Mouse (Mus musculus) induced T-regulatory cell, adult 2 months (primary cell): ENCODE results near the gene Fgfr2.

Source experiments
- DNase-seq: peaks from one replicate; pipeline ENCODE4 v3.0.0-alpha.2; 2012; ENCODE audit warnings: low read depth

The Fgfr2 gene

DNA sequence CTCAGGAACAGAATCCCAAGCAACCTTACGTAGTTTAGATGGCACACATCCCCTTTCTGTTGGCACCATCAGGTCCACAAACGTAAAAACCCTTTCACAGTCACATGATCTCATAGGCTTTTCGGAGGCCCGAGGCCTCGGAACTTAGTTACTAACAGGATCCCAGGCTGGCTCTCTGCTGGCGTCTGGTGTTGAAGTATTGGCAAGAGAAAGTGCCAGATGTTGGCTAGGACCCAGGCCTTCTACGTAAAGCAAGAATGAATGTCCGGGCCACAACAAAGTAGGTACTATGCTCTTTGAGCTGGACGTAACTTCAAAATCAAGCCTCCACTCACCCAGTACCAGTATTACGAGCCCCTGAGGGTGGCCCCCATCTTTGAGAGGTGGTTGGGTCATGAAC lies 909.1 kb downstream of the Fgfr2 start:
- no peak for DNase-seq

- peak; percentile 28 for DNase-seq
These were observed 909.7 kb downstream of the Fgfr2 start for GRCm38 (mm10) chr7:132213460-132213859.

GRCm38 (mm10) chr7:132211920-132212701 lies 911.0 kb downstream of the Fgfr2 start:
- DNase-seq: no peak

DNA sequence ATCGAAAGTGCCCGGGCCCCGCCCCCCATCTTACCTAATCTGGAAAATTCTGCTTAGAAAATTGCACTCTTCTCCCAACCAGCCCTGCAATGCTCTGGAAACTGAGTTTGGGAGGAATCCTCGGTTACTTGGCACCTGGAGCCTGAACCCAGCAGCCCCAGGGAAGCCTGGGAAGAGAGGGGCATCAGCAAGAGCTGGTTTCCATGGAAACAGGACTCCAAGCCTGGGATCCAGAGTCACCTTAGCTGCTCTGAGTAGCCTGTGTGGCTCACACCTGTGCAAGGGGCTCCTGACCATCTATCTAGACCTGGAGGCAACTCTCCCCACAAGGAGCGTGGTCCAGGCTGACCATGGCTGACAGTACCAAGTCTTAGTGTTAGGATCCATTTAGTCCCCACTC lies 912.5 kb downstream of the Fgfr2 start:
- no peak for DNase-seq

- no peak for DNase-seq
These were observed 914.1 kb downstream of the Fgfr2 start for GRCm38 (mm10) chr7:132208946-132209651.

DNA sequence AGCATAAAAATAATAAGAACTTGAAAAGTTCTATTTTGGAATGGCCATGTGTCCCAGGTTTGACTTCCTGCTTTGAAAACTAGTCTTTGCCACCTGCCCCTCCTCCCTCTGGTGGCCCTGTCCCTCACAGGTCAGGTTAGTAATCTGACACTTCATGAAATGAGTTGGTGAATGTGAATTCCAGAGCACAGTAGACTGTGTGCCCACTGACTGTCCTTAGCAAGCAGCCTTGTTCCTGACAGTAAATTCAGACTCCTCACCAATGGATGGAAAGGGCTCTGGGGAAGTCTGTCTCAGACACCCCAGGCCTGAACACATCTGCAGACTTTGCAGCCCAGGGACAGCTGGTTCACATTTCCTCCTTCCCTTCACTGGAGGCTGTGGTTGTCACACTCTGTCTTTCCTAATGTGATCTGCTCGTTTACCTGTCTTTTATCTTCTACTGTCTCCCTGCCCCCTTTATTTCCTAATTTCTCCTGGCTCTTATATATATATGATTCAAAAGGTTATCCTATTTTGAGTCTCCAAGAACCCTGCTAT lies 919.0 kb downstream of the Fgfr2 start:
- DNase-seq: no peak

DNA sequence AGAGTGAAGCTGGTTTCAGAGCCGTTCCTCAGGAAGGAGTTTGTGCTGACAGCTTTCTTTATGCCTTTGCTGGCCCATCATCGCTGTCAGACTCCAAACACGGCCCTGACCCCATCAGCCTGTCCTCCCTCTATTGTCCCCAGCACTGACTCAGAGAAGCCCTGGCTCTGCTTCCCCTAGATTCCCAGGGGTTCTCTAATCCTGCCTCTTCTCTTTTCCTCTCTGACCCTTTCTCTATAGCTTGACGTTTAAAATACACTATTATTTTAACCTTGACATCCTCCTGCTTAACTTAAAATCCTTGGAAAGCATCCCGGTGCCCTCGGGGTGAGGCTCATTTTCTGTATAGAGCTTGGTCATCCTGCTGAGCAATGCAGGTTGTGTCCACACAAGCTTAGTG lies 923.5 kb downstream of the Fgfr2 start:
- no peak for DNase-seq

DNA sequence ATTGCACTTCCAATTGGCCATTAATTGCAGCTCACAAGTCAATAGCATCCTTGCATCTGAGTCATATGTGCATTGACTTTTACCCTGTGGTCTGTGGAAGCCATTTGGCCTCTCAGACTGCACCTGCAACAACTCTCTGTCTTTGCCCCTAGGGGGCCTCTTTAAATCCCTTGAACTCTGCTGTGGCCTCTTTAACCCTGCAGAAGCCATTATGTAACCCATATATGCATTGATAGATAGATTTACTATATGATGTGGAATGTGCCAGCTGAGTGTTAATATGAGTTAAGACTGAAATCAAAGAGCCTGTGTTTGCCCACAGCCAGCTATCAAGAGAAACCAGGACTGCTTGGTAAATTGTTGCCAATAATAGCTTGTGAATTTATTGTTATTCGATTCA lies 924.3 kb downstream of the Fgfr2 start:
- DNase-seq: no peak

GRCm38 (mm10) chr7:132197817-132198475 lies 925.2 kb downstream of the Fgfr2 start:
- DNase-seq: no peak

- DNase-seq: no peak
These were observed 926.6 kb downstream of the Fgfr2 start for GRCm38 (mm10) chr7:132196581-132196980.

DNA sequence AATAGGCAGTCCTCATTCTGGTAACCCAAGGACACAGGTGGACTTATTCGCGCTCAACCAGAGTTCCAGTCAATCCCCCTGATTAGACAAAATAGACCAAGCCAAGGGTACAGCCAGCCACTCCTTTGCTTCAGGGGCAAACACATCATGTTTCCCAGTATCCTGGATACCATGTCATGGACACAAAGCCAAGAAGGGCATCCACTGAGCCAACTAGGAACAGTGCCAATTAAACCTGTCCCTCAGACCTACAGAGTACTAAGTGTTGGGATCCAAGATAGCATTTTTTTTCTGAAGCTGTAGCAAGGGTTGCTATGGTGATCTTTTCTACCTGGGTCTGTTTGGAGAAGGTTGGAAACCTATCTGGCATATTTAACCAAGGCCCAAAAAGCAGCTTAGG lies 929.5 kb downstream of the Fgfr2 start:
- DNase-seq: no peak

GRCm38 (mm10) chr7:132187456-132187855 lies 935.7 kb downstream of the Fgfr2 start:
- no peak for DNase-seq

DNA sequence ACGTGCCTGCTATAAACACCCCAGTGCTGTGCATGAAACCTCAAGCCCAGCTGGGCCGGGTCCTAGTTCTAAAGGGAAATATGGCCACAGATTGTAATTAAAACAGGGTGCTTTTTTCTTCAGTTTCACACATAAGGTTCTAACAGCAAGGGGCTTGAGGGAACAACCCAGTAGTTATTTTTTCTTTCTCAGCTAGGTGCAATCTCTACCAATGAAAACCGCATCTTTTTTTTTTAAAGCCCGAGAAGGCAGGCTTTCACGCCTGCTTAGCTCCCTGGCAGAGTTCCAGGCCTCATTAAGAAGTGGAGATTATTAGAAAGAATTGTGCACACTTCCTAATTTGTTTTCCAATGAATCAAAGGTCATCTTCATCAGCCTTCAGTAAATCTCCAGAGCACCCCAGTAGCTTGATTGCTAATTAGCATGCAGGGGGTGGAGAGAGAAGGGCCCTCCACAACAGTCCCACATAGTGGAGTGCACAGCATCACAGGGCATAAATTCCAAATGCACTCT lies 939.2 kb downstream of the Fgfr2 start:
- DNase-seq: no peak

DNA sequence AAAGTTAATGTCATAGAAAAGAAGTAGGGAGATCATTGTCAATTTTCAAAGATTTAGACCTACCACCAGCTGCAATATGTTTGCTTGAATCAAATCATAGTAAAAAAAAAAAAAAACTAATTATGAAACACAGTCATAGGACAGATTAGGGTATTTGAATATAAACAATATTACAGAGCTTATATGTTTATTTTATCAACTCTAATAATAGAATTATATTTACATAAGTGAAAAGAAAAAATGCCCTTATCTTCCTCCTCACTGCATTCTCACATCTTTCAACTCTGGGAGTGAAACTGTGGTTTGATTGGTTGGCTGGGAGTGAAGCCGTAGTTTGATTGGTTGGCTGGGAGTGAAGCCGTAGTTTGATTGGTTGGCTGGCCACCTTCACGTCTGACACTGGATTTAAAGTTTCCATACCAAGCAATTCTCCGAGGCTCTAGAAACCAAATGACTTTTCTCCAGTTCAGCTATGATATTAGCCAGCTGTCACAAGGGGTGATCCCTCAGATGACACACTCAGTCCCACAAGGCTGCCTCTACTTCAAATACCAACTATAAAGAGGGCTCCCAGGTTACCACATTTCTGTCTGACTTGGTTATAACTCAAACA lies 941.5 kb downstream of the Fgfr2 start:
- no peak for DNase-seq

GRCm38 (mm10) chr7:132181042-132181441 lies 942.1 kb downstream of the Fgfr2 start:
- no peak for DNase-seq

- no peak for DNase-seq
These were observed 944.1 kb downstream of the Fgfr2 start for GRCm38 (mm10) chr7:132179049-132179448.

DNA sequence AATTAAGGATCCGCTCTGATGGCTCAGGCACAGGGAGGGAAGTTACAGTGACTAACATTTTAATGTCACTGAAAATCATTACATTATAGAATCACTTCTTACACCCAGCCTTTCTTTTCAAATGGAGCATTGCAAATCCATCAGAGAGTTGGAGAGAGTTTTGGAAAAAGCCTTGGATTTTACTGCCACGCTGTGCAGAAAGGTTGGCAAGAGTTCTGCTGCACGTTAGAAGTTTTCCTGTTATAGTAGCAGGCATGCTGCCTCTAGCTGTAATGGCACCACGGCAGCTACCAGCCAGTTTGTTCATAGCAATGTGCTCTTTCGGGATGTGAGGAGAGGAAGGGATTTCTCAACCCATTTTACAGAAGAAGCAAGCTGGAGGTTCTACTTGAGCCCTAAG lies 948.4 kb downstream of the Fgfr2 start:
- DNase-seq: no peak

DNA sequence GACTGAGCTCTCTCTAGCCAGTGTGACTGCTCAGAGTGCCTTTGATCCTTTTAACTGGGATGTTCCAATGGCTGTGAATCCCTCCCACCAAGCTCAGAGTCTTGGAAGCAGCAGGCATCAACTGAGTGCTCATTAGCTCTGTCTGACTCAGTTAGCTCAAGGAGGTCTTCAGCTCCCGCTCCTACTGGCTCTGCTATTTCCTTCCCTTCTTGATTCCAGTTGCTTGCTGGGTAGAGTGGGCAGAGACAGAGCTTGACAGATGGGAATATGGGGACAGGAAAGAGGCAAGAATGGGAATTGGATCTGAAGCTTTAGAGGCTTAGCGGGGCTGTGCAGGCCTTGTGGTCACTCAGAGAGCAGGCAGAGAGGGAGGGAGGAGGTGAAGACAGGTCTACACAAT lies 948.9 kb downstream of the Fgfr2 start:
- no peak for DNase-seq

DNA sequence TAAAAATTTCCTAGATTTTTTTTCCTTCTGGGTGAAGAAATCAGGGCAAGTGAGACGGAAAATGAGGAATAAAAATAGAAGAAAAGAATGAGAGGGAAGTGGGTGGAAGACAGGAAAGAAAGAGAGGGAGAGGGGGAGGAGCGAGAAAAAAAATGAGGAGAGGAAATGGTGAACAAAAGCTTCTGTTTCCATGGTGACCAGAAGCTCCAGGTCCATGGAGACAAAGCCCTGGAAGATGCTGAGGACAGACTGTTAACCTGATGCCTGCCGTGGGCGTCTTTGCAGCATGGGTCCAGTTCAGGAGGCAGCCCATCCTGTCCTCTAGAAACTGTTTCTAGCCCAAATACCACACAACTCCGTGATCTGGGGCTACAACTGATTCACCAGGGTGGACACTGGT lies 950.9 kb downstream of the Fgfr2 start:
- DNase-seq: no peak

- no peak for DNase-seq
These were observed 951.4 kb downstream of the Fgfr2 start for GRCm38 (mm10) chr7:132171716-132172115.

DNA sequence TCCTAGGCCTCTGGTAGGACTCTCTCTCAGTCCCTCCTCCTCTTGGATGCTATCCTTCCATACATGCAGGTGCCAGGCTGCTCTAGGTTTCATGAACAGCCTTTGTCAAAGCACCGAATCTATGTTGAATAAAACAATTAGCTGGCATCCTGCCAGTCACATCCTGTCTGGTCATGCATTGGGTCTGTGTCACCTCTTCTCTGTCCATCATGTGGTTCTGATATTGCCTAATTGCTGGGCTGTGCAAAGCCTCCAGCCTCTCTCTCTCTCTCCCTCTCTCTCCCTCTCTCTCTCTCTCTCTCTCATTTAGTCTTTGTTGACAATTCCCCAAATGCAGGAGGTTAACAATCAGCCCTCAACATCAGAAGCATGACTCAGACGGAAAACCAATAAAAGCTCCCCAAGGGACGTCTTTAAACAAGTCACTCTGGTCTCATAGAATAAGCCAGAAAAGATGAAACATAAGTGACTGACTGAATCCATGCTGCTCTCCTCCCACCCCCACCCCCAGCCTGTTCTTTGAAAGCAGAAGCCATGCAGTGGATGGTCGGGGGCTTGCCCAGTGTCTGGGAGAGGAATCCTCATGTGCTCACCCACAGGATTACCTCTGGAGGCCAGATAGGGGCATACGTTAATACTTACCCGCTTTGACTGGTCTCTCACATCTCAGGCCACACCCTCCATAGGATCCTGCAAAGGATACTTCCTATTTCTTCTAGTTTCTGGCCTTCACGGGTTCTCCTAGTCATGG lies 953.6 kb downstream of the Fgfr2 start:
- DNase-seq: no peak
